Mouse (Mus musculus): ENCODE measurements around the gene Fam184b. TPM values are rescaled to one million over a fixed set of nuclear protein-coding genes. Genes with fewer than 3 reads are reported as not detected.

Gene Fam184b
- total and polyA plus RNA-seq, 3 experiments, result not detected

- no peak for DNase-seq (ENCODE audit: extremely low read depth)
- dilution Hi-C loops (cut with MboI; ENCODE audit: extremely low pct_ligation_motif_present, extremely low pct_unique_long_range_greater_than_20kb, low sequenced_read_pairs) (no loop called here), in situ Hi-C loops (cut with MboI; ENCODE audit: low pct_ligation_motif_present, low pct_unique_long_range_greater_than_20kb, low sequenced_read_pairs) (no loop called here)
- no peak overlapping the region for H3K4me2 ChIP-seq (ENCODE audit: insufficient read depth, low read depth, poor library complexity, severe bottlenecking)
- no peaks in the 10 kb centered on the region for H3K27me3 ChIP-seq (replicated peaks)
- no peak overlapping the region for H3K27ac ChIP-seq (ENCODE audit: insufficient read depth, low read depth)
- H3K36me3 ChIP-seq (replicated peaks in 1 of 2; ENCODE audit: control insufficient read depth in 1 of 2, insufficient read depth in 1 of 2, low read length in 1 of 2), result no peaks in the 10 kb centered on the region
- peaks cover 0 to 11% of the 10 kb centered on the region in 2 experiments; a peak in 2 of 4 replicates for H3K4me1 ChIP-seq (ENCODE audit: control insufficient read depth in 1 of 2, insufficient read depth in 2 of 2)
- H3K4me3 ChIP-seq (replicated peaks in 1 of 3; ENCODE audit: low read depth in 2 of 3, low read length in 2 of 3, poor library complexity in 1 of 3), result no peak overlapping the region
- no peaks in the 10 kb centered on the region for H3K9me3 ChIP-seq (replicated peaks; ENCODE audit: low read length)
- H3K79me2 ChIP-seq (replicated peaks; ENCODE audit: control insufficient read depth, extremely low read depth, insufficient read depth, poor library complexity, severe bottlenecking), result no peaks in the 10 kb centered on the region
- H3K9ac ChIP-seq (ENCODE audit: insufficient read depth, low read depth), result no peak overlapping the region
- no peak for TF ChIP-seq ZKSCAN1 (IDR thresholded peaks at IDR 0.05; ENCODE audit: borderline replicate concordance, low read depth, low read length)
- no peak for TF ChIP-seq MAX (IDR thresholded peaks at IDR 0.05; ENCODE audit: low read length)
These were observed 62.0 kb downstream of the Fam184b start for GRCm38 (mm10) chr5:45577376-45577775.

GRCm38 (mm10) chr5:45576716-45577115 lies 62.7 kb downstream of the Fam184b start:
- dilution Hi-C loops (cut with MboI; ENCODE audit: extremely low pct_ligation_motif_present, extremely low pct_unique_long_range_greater_than_20kb, low sequenced_read_pairs), result no loop called here
- no peak overlapping the region for H3K4me2 ChIP-seq (ENCODE audit: insufficient read depth, low read depth, poor library complexity, severe bottlenecking)
- H3K79me2 ChIP-seq (replicated peaks; ENCODE audit: control insufficient read depth, extremely low read depth, insufficient read depth, poor library complexity, severe bottlenecking), result no peaks in the 10 kb centered on the region
- H3K4me3 ChIP-seq (replicated peaks in 1 of 3; ENCODE audit: low read depth in 2 of 3, low read length in 2 of 3, poor library complexity in 1 of 3), result no peak overlapping the region
- H3K27me3 ChIP-seq (replicated peaks), result no peaks in the 10 kb centered on the region
- peaks cover 0 to 11% of the 10 kb centered on the region in 2 experiments; a peak in 2 of 4 replicates for H3K4me1 ChIP-seq (ENCODE audit: control insufficient read depth in 1 of 2, insufficient read depth in 2 of 2)
- TF ChIP-seq EP300 (IDR thresholded peaks at IDR 0.05; ENCODE audit: low read length) (no peak), ZNF384 (IDR thresholded peaks at IDR 0.05; ENCODE audit: low read depth, low read length) (no peak), HCFC1 (IDR thresholded peaks at IDR 0.05; ENCODE audit: low read depth, low read length) (no peak), MEF2A (IDR thresholded peaks at IDR 0.05; ENCODE audit: borderline replicate concordance, low read depth, low read length) (no peak)
- no peak overlapping the region for H3K9ac ChIP-seq (ENCODE audit: insufficient read depth, low read depth)
- H3K9me3 ChIP-seq (replicated peaks; ENCODE audit: low read length), result no peaks in the 10 kb centered on the region
- in situ Hi-C loops (cut with MboI; ENCODE audit: low pct_ligation_motif_present, low pct_unique_long_range_greater_than_20kb, low sequenced_read_pairs), result no loop called here
- no peaks in the 10 kb centered on the region for H3K36me3 ChIP-seq (replicated peaks in 1 of 2; ENCODE audit: control insufficient read depth in 1 of 2, insufficient read depth in 1 of 2, low read length in 1 of 2)
- no peak overlapping the region for H3K27ac ChIP-seq (ENCODE audit: insufficient read depth, low read depth)
- no peak for DNase-seq (ENCODE audit: extremely low read depth)

- no peaks in the 10 kb centered on the region for H3K4me1 ChIP-seq (ENCODE audit: control insufficient read depth in 1 of 2, insufficient read depth in 2 of 2)
- no peak overlapping the region for H3K9ac ChIP-seq (ENCODE audit: insufficient read depth, low read depth)
- no peak overlapping the region for H3K4me2 ChIP-seq (ENCODE audit: insufficient read depth, low read depth, poor library complexity, severe bottlenecking)
- in situ Hi-C loops (cut with MboI; ENCODE audit: low pct_ligation_motif_present, low pct_unique_long_range_greater_than_20kb, low sequenced_read_pairs) (no loop called here), dilution Hi-C loops (cut with MboI; ENCODE audit: extremely low pct_ligation_motif_present, extremely low pct_unique_long_range_greater_than_20kb, low sequenced_read_pairs) (no loop called here)
- H3K4me3 ChIP-seq (replicated peaks in 1 of 3; ENCODE audit: low read depth in 2 of 3, low read length in 2 of 3, poor library complexity in 1 of 3), result no peak overlapping the region
- no peaks in the 10 kb centered on the region for H3K9me3 ChIP-seq (replicated peaks; ENCODE audit: low read length)
- no peaks in the 10 kb centered on the region for H3K36me3 ChIP-seq (replicated peaks in 1 of 2; ENCODE audit: control insufficient read depth in 1 of 2, insufficient read depth in 1 of 2, low read length in 1 of 2)
- no peak for DNase-seq (ENCODE audit: extremely low read depth)
- H3K27me3 ChIP-seq (replicated peaks), result no peaks in the 10 kb centered on the region
- H3K79me2 ChIP-seq (replicated peaks; ENCODE audit: control insufficient read depth, extremely low read depth, insufficient read depth, poor library complexity, severe bottlenecking), result no peaks in the 10 kb centered on the region
- H3K27ac ChIP-seq (ENCODE audit: insufficient read depth, low read depth), result no peak overlapping the region
- TF ChIP-seq HCFC1 (IDR thresholded peaks at IDR 0.05; ENCODE audit: low read depth, low read length), result no peak
- no peak for TF ChIP-seq ZKSCAN1 (IDR thresholded peaks at IDR 0.05; ENCODE audit: borderline replicate concordance, low read depth, low read length)
- no peak for TF ChIP-seq PAX5 (IDR thresholded peaks at IDR 0.05; ENCODE audit: low read length)
- TF ChIP-seq ZMIZ1 (IDR thresholded peaks at IDR 0.05; ENCODE audit: low read depth, low read length), result no peak
- TF ChIP-seq RCOR1 (conservative IDR thresholded peaks at IDR 0.05; ENCODE audit: low read depth, low read length), result no peak
- no peak for TF ChIP-seq POLR2AphosphoS2 (IDR thresholded peaks at IDR 0.05; ENCODE audit: low read depth, low read length)
- TF ChIP-seq NRF1 (IDR thresholded peaks at IDR 0.05; ENCODE audit: low read depth, low read length), result no peak
- no peak for TF ChIP-seq SMC3 (IDR thresholded peaks at IDR 0.05; ENCODE audit: low read depth, low read length)
These were observed 66.6 kb downstream of the Fam184b start for GRCm38 (mm10) chr5:45572816-45573215.
